Mouse (Mus musculus): ENCODE measurements around the gene Rbfox3. TPM values are rescaled to one million over a fixed set of nuclear protein-coding genes. Genes with fewer than 3 reads are reported as not detected.
A peak's percentile ranks its signal among the peaks of the same experiment; 100 is the strongest.

Gene Rbfox3
- polyA plus RNA-seq, 1 experiment from 2014 or later, result 77.9 TPM

DNA sequence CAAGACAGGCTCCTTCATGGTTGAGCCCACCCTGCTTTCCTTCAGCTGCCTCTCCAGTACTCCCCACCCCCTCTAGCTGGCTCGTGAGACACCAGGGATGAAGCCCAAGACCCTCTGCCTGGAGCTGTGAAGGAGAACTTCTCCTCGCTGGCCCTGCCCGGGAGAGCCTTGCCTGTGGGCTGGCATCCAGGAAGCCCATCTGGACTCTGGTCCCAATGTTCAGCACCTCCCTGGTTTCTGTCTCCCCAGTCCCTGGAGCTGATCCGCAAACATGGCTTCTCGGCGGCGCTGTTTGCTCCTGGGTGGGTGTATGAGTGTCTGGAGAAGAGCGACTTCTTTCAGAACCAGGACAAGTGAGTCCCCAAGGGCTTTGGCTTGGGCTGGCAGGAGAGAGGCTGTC is 427.2 kb downstream of the Rbfox3 start:
- no peak overlapping the region for H3K4me3 ChIP-seq
- peaks cover 25% of the 10 kb centered on the region for H3K4me1 ChIP-seq (replicated peaks)
- no peaks in the 10 kb centered on the region for H3K9me3 ChIP-seq
- no peak for ATAC-seq (ENCODE audit: low FRiP score, low read depth)
- H3K27ac ChIP-seq (replicated peaks), result no peak overlapping the region
- H3K27me3 ChIP-seq, result no peaks in the 10 kb centered on the region
- no peak overlapping the region for H3K4me2 ChIP-seq
- H3K36me3 ChIP-seq, result no peaks in the 10 kb centered on the region
- no peak overlapping the region for H3K9ac ChIP-seq
- WGBS, result 80% methylated on average over 8 of the region's 8 CpGs

DNA sequence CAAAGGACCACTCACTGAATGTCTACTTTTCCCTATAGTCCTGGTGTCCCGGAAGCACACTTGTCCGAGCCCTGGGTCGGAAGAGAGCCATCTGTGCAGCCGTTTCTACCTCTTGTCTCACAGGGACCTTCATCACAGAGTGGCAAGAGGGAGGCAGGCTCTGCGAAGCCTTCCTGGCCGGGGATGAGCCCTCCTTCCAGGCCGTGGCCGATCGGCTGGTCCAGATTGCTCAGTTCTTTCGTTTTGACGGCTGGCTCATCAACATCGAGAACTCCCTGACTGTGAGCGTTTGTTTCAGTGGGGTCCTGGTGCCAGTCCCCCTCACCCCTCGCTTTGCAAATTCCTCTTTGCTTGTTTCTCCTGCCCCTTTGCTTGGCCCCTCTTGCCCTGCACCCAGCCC is 429.6 kb downstream of the Rbfox3 start:
- Histone ChIP-seq H3K27me3 (no peaks in the 10 kb centered on the region), H3K9ac (no peak overlapping the region), H3K9me3 (no peaks in the 10 kb centered on the region), H3K4me2 (no peak overlapping the region), H3K4me3 (no peak overlapping the region), H3K4me1 (replicated peaks) (peaks cover 17% of the 10 kb centered on the region), H3K36me3 (no peaks in the 10 kb centered on the region), H3K27ac (replicated peaks) (no peak overlapping the region)
- ATAC-seq (ENCODE audit: low FRiP score, low read depth), result no peak
- WGBS, result 82% methylated on average over 14 of the region's 14 CpGs

- no peak overlapping the region for H3K4me3 ChIP-seq
- H3K36me3 ChIP-seq, result no peaks in the 10 kb centered on the region
- ATAC-seq (ENCODE audit: low FRiP score, low read depth), result no peak
- H3K9me3 ChIP-seq, result no peaks in the 10 kb centered on the region
- no peaks in the 10 kb centered on the region for H3K27me3 ChIP-seq
- H3K9ac ChIP-seq, result no peak overlapping the region
- peaks cover 21% of the 10 kb centered on the region for H3K4me1 ChIP-seq (replicated peaks)
- H3K27ac ChIP-seq (replicated peaks), result no peak overlapping the region
- no peak overlapping the region for H3K4me2 ChIP-seq
- WGBS, result 87% methylated on average over 11 of the region's 11 CpGs
These were observed 430.2 kb downstream of the Rbfox3 start for GRCm38 (mm10) chr11:118481231-118481630.

DNA sequence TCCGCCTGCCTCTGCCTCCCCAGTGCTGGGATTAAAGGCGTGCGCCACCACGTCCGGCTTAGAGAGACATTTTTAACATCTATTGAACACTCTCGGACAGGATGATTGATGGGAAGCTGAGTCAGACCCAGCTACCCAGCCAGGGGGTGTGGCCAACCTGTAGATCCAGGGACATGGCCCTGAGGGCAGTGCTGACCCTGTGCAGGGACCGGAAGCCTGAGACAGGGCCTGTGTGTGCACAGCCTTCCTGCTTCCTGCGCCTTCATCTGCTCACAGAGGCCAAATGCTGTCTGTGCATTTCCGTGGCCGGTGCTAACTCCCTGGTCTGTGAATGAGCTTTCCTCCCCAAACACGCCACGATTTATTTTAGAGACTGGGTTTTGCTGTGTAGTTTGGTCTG is 431.6 kb downstream of the Rbfox3 start:
- Histone ChIP-seq H3K27me3 (no peaks in the 10 kb centered on the region), H3K9ac (no peak overlapping the region), H3K36me3 (no peaks in the 10 kb centered on the region), H3K27ac (replicated peaks) (no peak overlapping the region), H3K4me2 (no peak overlapping the region), H3K4me1 (replicated peaks) (peaks cover 21% of the 10 kb centered on the region), H3K9me3 (no peaks in the 10 kb centered on the region), H3K4me3 (no peak overlapping the region)
- WGBS, result 85% methylated on average over 12 of the region's 12 CpGs
- no peak for ATAC-seq (ENCODE audit: low FRiP score, low read depth)

DNA sequence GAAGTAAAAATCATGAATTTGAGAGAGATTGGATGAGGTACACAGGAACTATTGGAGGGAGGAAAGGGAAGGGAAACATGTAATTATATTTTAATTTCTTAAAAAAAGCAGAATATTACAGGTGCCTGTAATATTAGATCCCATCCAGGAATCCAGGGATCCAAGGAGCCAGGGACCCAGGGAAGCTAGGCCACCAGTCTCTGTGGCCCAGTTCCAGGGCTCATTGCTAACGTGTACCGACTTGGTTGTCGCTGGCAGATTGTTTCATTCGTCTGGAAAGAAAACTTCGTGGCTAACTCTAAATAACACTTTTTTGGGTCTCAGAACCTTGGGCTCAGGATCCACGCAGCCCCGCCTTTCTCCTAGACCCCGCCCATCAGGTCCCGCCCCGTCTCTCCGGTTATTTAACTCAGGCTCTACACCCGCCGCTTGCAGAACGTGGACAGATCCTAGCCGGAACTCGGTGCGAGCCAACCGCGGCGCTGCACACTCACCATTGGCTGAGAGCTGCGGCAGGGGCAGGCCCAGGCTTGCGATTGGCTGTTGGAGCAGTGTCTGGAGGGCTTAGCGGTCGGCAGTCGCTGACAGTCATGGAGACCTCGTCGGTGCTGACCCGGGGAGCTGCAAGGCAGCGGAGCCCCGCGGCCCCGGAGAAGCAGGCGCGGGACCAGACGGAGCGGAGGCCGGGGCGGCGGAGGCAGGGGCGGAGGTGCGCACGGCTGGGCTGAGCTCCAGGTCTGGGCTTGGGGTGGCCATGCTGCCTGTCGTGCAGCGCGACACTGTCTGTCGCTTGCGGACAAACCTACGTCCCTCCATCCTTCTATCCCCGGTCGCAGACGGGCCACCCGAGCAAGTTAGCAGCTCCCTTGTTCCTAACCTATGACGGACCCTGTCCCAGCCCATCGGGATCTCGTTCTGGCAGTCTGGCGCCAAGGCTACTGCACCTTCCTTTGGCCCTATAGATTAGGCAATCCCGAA is 434.7 kb downstream of the Rbfox3 start, which contains the start of gene Engase:
Gene Engase (plus strand): TSS at position 434 of the 978 bp plus-strand sequence.
- ATAC-seq (ENCODE audit: low FRiP score, low read depth), result peak; percentile 99
- under 1% methylated on average over 56 of the region's 57 CpGs for WGBS
- no peaks in the 10 kb centered on the region for H3K9me3 ChIP-seq
- H3K9ac ChIP-seq, result peak within 1 kb of the TSS; percentile 68
- H3K27ac ChIP-seq (replicated peaks), result peak within 1 kb of the TSS; percentile 73
- H3K4me1 ChIP-seq (replicated peaks), result peaks cover 16% of the 10 kb centered on the region
- H3K27me3 ChIP-seq, result no peaks in the 10 kb centered on the region
- peak within 1 kb of the TSS; percentile 69 for H3K4me2 ChIP-seq
- peak within 1 kb of the TSS; percentile 84 for H3K4me3 ChIP-seq
- H3K36me3 ChIP-seq, result no peaks in the 10 kb centered on the region

- Histone ChIP-seq H3K9me3 (no peaks in the 10 kb centered on the region), H3K36me3 (no peaks in the 10 kb centered on the region), H3K4me1 (replicated peaks) (peaks cover 19% of the 10 kb centered on the region), H3K4me2 (no peak overlapping the region), H3K9ac (no peak overlapping the region), H3K27me3 (no peaks in the 10 kb centered on the region), H3K4me3 (no peak overlapping the region), H3K27ac (replicated peaks) (no peak overlapping the region)
- 90% methylated on average over 7 of the region's 7 CpGs for WGBS
- ATAC-seq (ENCODE audit: low FRiP score, low read depth), result no peak
These were observed 435.8 kb downstream of the Rbfox3 start for GRCm38 (mm10) chr11:118475496-118476083.

GRCm38 (mm10) chr11:118473842-118474500 is 437.4 kb downstream of the Rbfox3 start:
- no peaks in the 10 kb centered on the region for H3K27me3 ChIP-seq
- H3K9ac ChIP-seq, result no peak overlapping the region
- ATAC-seq (ENCODE audit: low FRiP score, low read depth), result no peak
- H3K4me2 ChIP-seq, result no peak overlapping the region
- no peaks in the 10 kb centered on the region for H3K36me3 ChIP-seq
- H3K4me3 ChIP-seq, result no peak overlapping the region
- no peak overlapping the region for H3K27ac ChIP-seq (replicated peaks)
- WGBS, result 85% methylated on average over 6 of the region's 6 CpGs
- peaks cover 26% of the 10 kb centered on the region for H3K4me1 ChIP-seq (replicated peaks)
- H3K9me3 ChIP-seq, result no peaks in the 10 kb centered on the region

DNA sequence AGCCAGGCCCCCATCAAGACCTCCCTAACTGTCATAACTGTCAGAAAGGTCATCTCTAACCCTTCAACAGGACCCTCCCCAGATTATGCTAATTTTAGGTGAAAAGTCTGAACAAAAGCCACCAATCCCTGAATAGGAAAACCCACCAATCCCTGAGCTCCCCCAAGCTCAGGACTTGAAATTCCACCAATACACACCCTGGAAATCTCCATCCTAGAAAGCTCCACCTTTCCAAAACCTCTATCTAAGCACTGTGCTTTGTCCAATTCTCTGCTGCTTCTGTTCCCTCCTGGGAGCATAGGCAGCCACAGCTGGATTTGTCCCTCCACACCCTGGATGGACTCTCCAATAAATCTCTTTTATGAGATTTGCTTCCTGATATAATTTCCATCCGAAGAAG is 438.2 kb downstream of the Rbfox3 start:
- 91% methylated on average over 1 of the region's 1 CpGs for WGBS
- H3K4me3 ChIP-seq, result no peak overlapping the region
- no peak for ATAC-seq (ENCODE audit: low FRiP score, low read depth)

DNA sequence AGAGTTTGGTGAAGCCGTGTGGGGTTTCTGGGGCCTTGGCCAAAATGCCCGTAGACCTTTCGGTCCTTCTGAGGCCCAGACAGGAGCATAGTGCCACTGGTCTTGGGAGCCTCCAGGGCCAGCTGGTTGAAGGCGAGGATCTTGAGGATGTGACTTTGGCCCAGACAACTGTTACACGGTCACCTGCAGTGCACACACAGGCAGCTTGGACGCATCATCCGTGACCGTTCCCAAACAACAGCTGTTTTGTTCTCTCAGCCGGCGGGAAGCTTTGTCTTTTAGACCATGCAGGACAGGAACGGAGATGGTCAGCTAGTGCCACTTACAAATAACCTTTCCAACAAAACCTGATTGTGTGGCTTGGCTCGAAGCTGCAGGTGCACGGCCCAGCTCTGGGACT is 439.7 kb downstream of the Rbfox3 start:
- 41% methylated on average over 13 of the region's 13 CpGs for WGBS
- Histone ChIP-seq H3K4me1 (replicated peaks) (peaks cover 13% of the 10 kb centered on the region), H3K36me3 (no peaks in the 10 kb centered on the region), H3K9ac (no peak overlapping the region), H3K27me3 (no peaks in the 10 kb centered on the region), H3K27ac (replicated peaks) (no peak overlapping the region), H3K9me3 (no peaks in the 10 kb centered on the region), H3K4me3 (no peak overlapping the region), H3K4me2 (no peak overlapping the region)
- no peak for ATAC-seq (ENCODE audit: low FRiP score, low read depth)

More for the DNA sequence above, 438.2 kb downstream of the Rbfox3 start:
- H3K9me3 ChIP-seq, result no peaks in the 10 kb centered on the region
- H3K4me1 ChIP-seq (replicated peaks), result peaks cover 24% of the 10 kb centered on the region
- no peak overlapping the region for H3K4me2 ChIP-seq
- H3K9ac ChIP-seq, result no peak overlapping the region
- H3K36me3 ChIP-seq, result no peaks in the 10 kb centered on the region
- no peaks in the 10 kb centered on the region for H3K27me3 ChIP-seq
- H3K27ac ChIP-seq (replicated peaks), result no peak overlapping the region

- Histone ChIP-seq H3K4me2 (no peak overlapping the region), H3K27ac (replicated peaks) (peak overlapping the region; percentile 42; the same call in 1 of the 2 replicates), H3K4me1 (replicated peaks) (peaks cover 10% of the 10 kb centered on the region), H3K9me3 (no peaks in the 10 kb centered on the region), H3K36me3 (no peaks in the 10 kb centered on the region), H3K27me3 (no peaks in the 10 kb centered on the region), H3K9ac (no peak overlapping the region), H3K4me3 (no peak overlapping the region)
- WGBS, result 20% methylated on average over 12 of the region's 12 CpGs
- peak; percentile 59; the same call in 1 of the 2 replicates for ATAC-seq (ENCODE audit: low FRiP score, low read depth)
These were observed 441.0 kb downstream of the Rbfox3 start for GRCm38 (mm10) chr11:118470234-118470966.

DNA sequence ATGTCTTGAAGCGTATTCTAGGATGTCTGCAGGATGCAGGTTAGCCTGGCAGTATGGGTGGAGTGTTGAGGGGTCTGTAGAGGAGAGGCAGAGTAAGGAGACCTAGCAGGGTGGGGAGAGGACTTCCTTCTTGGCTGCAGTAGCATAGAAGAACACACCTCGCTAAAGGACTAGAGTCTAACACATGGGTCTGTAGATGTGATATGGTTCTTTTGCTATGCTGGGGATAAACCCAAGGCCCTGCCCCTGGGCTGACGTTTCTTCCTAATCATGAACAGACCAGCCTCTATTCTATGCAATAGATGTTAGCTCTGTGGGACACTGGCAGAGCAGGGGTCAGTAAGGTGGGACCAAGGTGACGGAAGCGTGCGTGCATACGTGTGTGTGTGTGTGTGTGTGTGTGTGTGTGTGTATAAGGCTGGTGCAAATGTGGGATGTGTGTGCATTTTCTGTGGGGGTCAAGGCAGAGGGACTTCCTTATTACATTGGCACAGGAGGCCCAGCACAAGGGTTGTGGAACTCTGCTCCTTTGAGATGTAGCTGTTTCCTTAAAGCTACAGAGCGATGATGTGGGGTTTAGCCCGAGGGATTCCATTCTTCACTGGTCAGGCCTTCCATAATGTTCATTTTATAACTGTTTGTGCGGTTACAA is 441.8 kb downstream of the Rbfox3 start:
- H3K9me3 ChIP-seq, result no peaks in the 10 kb centered on the region
- peak overlapping the region; percentile 42; the same call in 1 of the 2 replicates for H3K27ac ChIP-seq (replicated peaks)

More for the DNA sequence above, 441.8 kb downstream of the Rbfox3 start:
- Histone ChIP-seq H3K4me1 (replicated peaks) (peaks cover 10% of the 10 kb centered on the region), H3K4me3 (no peak overlapping the region), H3K4me2 (no peak overlapping the region), H3K9ac (no peak overlapping the region), H3K36me3 (no peaks in the 10 kb centered on the region), H3K27me3 (no peaks in the 10 kb centered on the region)
- WGBS, result 83% methylated on average over 10 of the region's 10 CpGs
- ATAC-seq (ENCODE audit: low FRiP score, low read depth), result 0 out of 2 replicates have a peak, but pooled peaks have one; percentile 19

All from hindbrain, embryonic 15.5 days (tissue).